Mouse (Mus musculus): ENCODE measurements around the gene Agxt2. TPM values are rescaled to one million over a fixed set of nuclear protein-coding genes. Genes with fewer than 3 reads are reported as not detected.

Gene Agxt2
- total RNA-seq (2023): not detected

GRCm38 (mm10) chr15:10358039-10358948 is at the start of gene Agxt2:
Gene Agxt2, plus strand, starts transcription at chr15:10358532.

DNA sequence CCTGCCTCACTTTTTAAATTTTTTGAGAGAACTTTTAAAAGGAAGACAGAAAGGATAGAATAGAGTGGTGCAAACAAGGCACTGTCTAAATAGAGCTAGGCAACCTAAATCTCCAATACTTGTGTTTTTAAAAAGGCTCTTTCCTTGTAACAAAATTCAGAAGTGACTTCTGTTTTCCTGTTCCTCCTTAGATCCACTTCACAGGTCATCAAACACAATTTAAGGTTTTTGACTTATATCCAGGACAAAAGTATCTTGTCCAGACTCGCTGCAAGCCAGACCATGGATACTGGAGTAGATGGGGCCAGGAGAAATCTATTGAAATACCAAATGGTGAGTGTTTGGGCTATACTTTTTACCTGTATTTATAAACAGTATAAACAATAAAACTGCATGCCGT is 33.3 kb upstream of the Agxt2 start, which contains the start of gene Gm21973:
TSS of gene Gm21973 (plus strand) at position 301 of the 400 bp plus-strand sequence.

Other genes starting within 250 kb of the Agxt2 start
- under 1 TPM in 1 of 2 experiments, not detected in 1; 0.13 TPM for gene Prlr, start 181.3 kb upstream of the Agxt2 start, total RNA-seq (2023)
- not detected for gene Gm21973, start 33.2 kb upstream of the Agxt2 start, total RNA-seq (2023)
- gene Dnajc21, start 112.0 kb downstream of the Agxt2 start, total RNA-seq (2023): 10 to 100 TPM; 12.7 to 14.4 TPM
- 10 to 100 TPM; 12.1 to 17.4 TPM for gene Brix1, start 127.4 kb downstream of the Agxt2 start, total RNA-seq (2023)
- 1 to 10 TPM; 7.3 to 7.5 TPM for gene Rad1, start 127.5 kb downstream of the Agxt2 start, total RNA-seq (2023)
- gene Ttc23l, start 200.1 kb downstream of the Agxt2 start, total RNA-seq (2023): not detected

Data from neutrophil, adult 59 days (primary cell).